Mouse (Mus musculus) thymus, postnatal 25 days (tissue): ENCODE data around the gene Jmjd8.

Source experiments
- DNase-seq: peaks from one replicate; pipeline ENCODE4 v3.0.0; 2022

Gene Jmjd8

DNA sequence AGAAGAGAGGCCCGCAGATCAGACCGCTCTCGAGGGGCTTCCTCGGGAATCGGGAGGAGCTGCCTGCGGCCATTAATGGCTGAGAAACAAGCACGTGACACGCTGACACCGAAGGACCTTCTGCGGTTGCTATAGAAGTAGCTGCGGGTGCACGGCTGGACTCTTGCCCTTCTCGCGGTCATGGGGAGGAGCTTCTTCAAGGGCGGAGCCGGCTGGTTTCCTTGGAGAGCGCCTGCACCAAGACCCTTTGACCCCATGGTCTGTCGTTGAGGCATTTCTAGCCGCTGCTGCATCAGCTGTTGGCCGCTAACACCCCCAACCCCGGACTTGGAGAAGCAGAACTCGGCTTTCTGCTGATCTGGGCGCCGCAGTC is 4.6 kb downstream of the Jmjd8 start, which contains the start of gene Stub1:
Gene Stub1, minus strand, starts transcription at position 114 of the 373 bp plus-strand sequence.
- DNase-seq, result no peak

DNA sequence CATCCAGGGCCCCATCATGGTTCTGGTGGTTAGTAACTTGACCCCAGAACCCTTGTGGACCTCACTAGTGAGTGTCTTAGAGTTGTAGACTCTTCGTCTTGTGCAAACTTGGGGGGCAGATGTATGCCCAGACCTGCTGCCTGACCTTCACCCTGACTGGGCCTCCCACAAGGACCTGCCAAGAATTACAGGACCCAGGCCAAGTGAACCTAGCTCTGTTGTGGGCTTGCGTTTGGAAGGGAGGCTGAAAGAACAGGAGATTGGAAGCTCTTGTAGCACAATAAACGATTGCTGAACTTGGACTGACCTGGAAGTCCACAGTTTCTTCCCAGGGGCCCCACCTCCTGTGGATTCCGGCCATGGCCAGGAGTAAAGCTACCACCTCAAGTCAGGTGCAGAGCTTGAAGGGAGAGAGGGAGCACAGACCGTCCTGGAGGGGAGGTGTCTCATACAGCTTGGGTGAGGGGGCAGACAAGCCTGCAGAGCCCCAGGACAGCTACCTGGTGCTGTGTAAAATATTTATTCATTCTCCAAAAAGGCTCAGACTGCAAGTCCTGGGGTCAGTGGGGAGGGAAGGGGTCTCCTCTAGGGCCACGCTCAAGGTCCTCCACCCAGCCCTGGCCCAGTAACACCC is 5.4 kb downstream of the Jmjd8 start:
- no peak for DNase-seq

DNA sequence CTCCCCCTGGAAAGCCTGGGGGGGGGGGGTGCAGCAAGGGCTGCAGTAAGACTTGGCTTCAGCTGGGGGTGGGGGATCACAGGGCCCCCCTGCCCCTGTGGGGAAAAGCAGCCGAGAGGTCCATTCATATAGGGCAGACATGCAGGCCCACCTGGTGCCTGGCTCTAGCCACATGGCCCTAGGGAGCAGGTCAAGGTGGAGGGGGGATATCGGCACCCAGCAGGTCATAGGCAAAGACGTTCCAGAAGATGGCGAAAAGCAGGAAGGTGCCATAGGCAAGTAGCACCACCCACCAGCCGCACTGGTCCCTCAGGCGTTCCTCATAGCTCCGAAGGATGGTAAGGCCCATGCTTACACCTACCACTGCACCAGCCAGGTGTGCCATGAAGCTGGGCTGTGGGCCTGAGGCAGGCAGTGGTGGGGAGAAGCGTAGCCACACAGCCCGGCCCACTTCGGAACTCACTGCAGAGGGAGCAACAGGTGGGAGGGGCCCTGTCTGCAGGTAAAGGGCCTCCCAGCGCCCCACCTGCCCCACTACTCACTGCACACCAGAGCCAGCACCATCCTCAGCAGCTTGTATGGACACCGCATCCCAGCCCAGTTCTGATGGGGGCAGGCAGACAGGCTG is 6.0 kb downstream of the Jmjd8 start:
- DNase-seq, result no peak

GRCm38 (mm10) chr17:25835301-25835700 is 6.6 kb downstream of the Jmjd8 start:
- DNase-seq, result no peak

- DNase-seq, result no peak
Observed at GRCm38 (mm10) chr17:25835816-25836215, 7.1 kb downstream of the Jmjd8 start.

- DNase-seq, result peak; percentile 34
Observed at GRCm38 (mm10) chr17:25836397-25837075, 7.9 kb downstream of the Jmjd8 start.

DNA sequence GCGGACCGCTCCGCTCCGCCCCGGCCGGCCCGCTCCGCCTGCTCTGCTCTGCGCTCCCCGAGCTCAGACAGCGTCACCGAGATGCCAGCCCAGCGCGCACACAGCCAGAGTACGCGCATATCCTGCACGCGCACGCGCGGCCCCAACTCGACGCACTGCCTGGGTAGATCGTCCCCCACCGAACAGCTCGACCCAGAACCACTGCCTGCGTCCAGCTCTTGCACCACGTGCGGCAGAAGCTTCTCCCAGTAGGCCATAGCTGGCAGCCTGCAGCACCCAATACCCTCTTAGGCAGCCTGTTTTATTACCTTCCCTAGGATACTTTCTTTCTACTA is 8.4 kb downstream of the Jmjd8 start, which contains the start of gene Rhbdl1:
Gene Rhbdl1, minus strand, starts transcription at position 220 of the 335 bp plus-strand sequence.
- peak; percentile 47 for DNase-seq

- no peak for DNase-seq
Observed at GRCm38 (mm10) chr17:25837533-25837932, 8.9 kb downstream of the Jmjd8 start.

GRCm38 (mm10) chr17:25838904-25839303 is 10.2 kb downstream of the Jmjd8 start:
- no peak for DNase-seq

GRCm38 (mm10) chr17:25839455-25840235 is 11.0 kb downstream of the Jmjd8 start:
- no peak for DNase-seq

DNA sequence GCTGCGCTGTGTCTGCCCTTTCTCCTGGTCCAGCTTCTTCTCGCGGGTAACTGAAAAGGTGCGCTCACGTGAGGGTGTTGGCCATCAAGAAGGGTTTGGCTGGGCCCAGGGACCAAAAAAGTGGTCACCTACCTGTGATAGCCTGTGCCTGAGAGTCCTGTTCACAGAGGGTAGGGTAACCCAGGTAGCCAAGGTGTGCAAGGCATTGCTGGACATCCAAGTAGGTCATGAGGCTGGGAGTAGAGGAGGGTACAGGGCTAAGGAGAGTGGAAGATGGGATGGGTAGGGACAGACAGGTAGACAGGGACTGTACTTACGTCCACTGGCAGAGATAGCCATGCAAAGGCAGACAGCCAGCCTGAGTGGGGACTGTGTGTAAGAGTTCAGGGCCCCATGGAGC is 11.9 kb downstream of the Jmjd8 start:
- no peak for DNase-seq

- no peak for DNase-seq
Observed at GRCm38 (mm10) chr17:25841117-25841880, 12.6 kb downstream of the Jmjd8 start, which contains the start of gene Gm20683. Gene Gm20683 (minus strand): TSS chr17:25841763.

- no peak for DNase-seq
Observed at GRCm38 (mm10) chr17:25842509-25842908, 13.8 kb downstream of the Jmjd8 start.

DNA sequence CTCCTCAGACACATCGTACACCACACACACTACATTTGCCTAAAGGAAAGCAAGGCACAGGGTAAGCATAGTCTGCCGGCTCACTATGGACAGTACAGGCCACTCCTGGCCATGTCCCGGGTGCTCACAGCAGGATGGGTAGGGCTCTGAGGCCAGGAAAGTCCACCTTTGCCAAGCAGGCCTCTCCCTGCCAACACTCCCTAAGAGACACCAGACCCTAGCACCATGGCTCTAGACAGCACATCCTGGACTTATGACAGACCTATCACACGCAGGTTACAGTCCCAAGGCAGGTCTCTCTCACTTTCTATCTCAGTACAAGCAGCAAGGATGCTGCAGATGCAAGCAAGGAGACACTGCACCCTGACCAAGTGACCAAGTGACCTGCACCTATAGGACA is 14.5 kb downstream of the Jmjd8 start:
- no peak for DNase-seq

- no peak for DNase-seq
Observed at GRCm38 (mm10) chr17:25843636-25844395, 15.1 kb downstream of the Jmjd8 start.

DNA sequence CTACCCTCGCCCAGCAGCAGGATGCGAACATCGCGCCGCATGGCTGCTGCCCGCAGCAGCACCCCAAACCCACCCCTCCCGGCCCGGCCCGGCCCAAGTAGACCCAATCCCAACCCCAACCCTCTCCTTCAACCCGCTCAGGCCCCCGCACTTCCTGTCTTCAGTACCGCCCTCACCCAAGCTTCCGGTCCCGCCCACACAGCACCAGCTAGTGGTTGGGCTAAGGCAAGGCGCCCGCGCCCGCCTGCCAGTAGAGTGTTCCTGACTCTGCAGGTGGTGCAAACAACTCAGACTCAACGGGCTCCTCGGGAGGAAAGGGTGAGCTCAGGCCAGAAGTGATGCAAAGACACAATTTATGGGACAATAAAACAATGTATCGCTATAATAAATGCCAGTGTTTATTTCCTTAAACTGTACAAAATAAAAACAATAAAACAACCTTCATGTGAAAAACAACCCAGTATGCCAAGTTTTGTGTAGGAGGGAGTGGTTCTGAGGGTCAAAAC is 15.8 kb downstream of the Jmjd8 start, which contains the start of gene Rhot2:
Gene Rhot2, minus strand, starts transcription at position 456 of the 506 bp plus-strand sequence.
- peak; percentile 97 for DNase-seq

GRCm38 (mm10) chr17:25860229-25860628 is 31.6 kb downstream of the Jmjd8 start:
- no peak for DNase-seq

DNA sequence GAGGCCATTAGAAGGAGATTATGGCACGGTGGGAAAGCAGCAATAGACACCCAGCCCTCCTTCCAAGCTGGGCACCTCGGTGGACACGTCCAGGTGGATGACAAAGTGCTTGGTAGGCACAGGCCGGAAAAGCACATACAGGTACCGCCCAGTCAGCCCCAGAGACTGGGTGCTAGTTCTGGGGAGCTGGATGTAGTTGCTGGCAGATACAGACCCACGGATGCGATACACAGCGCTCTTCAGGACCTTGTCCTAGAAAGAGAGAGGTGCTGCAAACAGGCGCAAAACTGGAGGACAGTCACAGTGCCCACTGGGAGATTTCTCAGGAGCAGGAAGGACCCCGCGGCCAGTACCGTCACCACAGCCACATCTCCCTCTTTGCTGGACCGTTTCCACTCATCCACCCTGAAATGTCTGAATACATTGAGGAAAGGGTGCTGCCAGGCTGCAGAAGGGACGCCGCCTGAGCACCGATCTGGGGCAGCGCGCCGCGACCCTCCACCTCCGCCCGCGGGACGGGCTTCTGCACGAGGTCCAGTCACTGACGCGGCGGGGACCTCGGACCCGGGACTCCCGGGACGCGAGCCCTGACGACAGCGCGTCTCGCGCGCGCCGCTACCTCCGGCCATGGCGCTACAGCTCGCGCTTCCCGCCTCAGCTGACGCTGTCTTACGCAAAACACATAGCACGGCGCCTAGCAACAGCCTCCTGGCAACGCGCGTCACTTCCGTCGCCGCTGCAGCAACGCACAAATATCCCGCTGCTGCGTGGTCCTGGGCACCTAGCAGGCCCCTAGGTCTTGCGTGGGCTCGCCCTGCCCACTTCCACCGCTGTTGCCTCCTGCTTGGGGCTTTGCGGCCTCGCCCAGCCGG is 32.4 kb downstream of the Jmjd8 start, which contains the start of gene Wdr90:
Gene Wdr90, minus strand, starts transcription at position 670 of the 872 bp plus-strand sequence.
- peak; percentile 87 for DNase-seq

GRCm38 (mm10) chr17:25861704-25862612 is 33.3 kb downstream of the Jmjd8 start:
- DNase-seq, result no peak
